Mouse (Mus musculus) testis, adult 2 months (tissue): Measurements from ENCODE around the gene Heyl.

ENCODE experiments used
- CTCF ChIP-seq: fragments of 200-500 bp; IDR thresholded peaks from 2 replicates; pipeline ENCODE4 v1.5.1; 2012; ENCODE audit warnings: low read depth, mild to moderate bottlenecking, inconsistent platforms, low read length, moderate library complexity; ENCODE audit not compliant: control insufficient read depth, insufficient read depth, insufficient replicate concordance
- POLR2A ChIP-seq: fragments of 200-500 bp; IDR thresholded peaks from 2 replicates; pipeline ENCODE4 v1.6.1; 2012; ENCODE audit warnings: low read depth, mild to moderate bottlenecking, inconsistent platforms, low read length, moderate library complexity; ENCODE audit not compliant: control insufficient read depth

DNA sequence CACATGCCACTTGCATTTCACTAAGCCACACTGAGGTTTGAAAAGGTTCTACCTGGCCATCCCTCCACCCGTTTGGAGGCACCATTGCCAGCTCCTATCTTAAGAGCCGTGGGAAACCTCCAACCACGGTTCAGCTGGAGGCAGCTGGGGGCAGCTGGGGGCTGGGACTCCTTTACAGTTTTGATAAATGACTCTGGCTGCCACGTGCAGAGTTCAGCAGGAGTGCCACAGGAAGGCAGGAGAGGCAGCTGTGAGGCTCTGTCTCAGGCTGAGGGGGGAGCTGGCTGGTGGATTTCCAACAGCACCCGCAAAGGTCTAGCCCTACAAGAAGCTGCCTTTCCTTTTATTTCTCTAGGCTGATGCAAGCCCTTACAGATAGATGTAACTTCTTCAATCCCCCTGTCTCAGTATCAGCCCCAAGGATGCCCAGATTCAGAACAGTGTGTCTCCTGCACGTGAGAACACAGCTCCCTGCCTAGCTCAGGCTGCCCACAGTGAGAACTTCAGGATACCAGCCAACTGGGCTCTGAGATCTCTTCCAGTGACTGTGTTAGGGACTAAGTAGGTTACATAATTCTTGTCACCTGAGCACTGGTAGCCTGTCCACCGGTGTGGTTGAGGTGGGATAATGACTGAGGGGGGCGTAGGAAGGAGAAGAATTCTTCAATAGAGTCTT lies 26.9 kb downstream of the Heyl start:
- TF ChIP-seq CTCF (no peak), POLR2A (no peak)
